Mouse (Mus musculus): ENCODE measurements around the gene Ptprj. TPM values are rescaled to one million over a fixed set of nuclear protein-coding genes. Genes with fewer than 3 reads are reported as not detected.
A peak's percentile ranks its signal among the peaks of the same experiment; 100 is the strongest.

Gene Ptprj
- polyA plus RNA-seq (2015; fragmentation: Nextera tagmentation; extraction: Ambion mirVana): 5.7 and 6.8 TPM in 2 replicates

DNA sequence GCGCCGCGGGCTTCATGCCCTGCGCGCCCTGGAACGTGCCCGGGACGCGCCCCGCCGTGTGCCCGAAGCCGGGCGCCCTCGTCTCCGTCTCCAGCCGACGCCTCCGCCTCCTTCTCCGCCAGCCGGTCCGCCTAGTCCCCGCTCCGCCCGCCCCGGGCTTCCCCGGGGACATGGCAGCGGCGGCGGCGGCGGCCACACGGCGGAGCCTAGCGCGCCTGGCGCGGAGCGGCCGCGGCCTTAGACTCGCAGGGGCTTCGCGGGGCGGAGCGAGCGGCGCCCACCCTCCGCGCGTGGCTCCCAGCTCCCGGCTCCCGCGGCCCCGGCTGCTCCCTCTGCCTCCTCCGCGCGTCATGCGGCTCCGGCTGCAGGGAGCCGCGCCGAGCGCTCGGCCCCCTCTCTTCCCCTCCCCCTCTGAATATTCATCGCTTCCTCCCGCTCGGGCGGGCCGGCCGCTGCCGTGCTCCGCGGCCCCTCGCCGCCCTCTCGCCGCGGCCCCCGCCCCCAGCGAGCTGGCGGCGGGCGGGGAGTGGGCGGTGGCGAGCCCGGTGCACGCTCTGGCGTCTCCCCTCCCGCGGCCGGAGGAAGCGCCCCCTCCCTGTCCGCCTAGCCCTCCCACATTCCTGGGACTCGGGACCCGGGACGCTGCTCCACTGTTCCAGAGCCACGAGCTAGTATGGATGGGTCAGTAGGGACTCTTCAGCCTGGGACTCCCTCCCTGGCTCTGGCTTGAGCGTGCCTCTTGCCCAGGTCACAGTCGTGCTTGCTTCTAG lies at the start of gene Ptprj:
Gene Ptprj, minus strand, starts transcription at position 412 of the 770 bp plus-strand sequence.
- Histone ChIP-seq H3K36me3 (no peaks in the 10 kb centered on the region), H3K9ac (peak within 1 kb of the TSS; percentile 83), H3K4me2 (peak within 1 kb of the TSS; percentile 69), H3K4me3 (peak within 1 kb of the TSS; percentile 71), H3K27ac (replicated peaks) (peak within 1 kb of the TSS; percentile 89), H3K4me1 (replicated peaks) (peaks cover 24% of the 10 kb centered on the region), H3K9me3 (no peaks in the 10 kb centered on the region), H3K27me3 (no peaks in the 10 kb centered on the region)
- peak; percentile 85 for ATAC-seq (ENCODE audit: low FRiP score, low read depth)
- under 1% methylated on average over 72 of the region's 100 CpGs for WGBS

DNA sequence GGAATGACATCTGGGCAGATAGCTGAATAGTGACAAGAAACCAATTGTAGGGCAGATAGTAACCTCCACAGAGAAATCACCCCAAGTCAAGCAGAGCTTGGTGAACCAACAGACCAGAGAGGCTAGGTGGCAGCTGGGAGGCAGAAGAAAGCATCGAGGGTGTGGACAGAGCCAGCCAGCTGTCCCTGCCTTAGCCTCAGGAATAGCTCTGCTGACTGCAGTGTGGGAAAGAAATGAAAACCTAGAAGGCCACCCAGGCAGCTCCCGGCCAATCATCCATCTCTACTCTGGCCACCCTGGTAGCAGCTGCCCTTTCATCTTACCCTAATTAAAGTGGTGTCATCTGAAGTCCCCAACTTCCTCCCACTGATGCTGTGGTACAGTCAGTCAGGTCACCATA lies 49.1 kb upstream of the Ptprj start:
- Histone ChIP-seq H3K36me3 (no peaks in the 10 kb centered on the region), H3K9ac (no peak overlapping the region), H3K4me1 (replicated peaks) (no peaks in the 10 kb centered on the region), H3K4me3 (no peak overlapping the region), H3K27ac (replicated peaks) (no peak overlapping the region), H3K4me2 (no peak overlapping the region), H3K9me3 (no peaks in the 10 kb centered on the region), H3K27me3 (no peaks in the 10 kb centered on the region)
- 40% methylated on average over 2 of the region's 2 CpGs for WGBS
- no peak for ATAC-seq (ENCODE audit: low FRiP score, low read depth)

DNA sequence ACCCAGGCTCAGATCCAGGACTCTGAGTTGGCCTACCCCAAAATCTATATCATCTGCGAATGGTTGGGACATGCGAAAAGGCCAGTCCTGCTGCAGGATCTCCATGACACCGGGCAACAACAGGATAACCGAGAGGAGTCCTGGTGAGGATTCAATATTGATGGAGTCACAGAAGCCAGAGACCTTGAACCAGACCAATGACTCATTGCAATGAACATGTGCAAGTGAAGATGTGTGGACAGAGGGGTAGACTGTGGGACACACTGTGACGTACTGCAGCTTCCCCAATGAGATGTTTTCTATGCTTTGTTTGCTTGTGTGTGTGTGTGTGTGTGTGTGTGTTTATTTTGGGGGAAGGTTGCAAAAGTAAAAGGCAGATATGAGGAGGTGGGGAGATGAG lies 47.8 kb upstream of the Ptprj start:
- H3K27me3 ChIP-seq: no peaks in the 10 kb centered on the region
- no peaks in the 10 kb centered on the region for H3K9me3 ChIP-seq
- no peak overlapping the region for H3K27ac ChIP-seq (replicated peaks)
- no peak overlapping the region for H3K4me3 ChIP-seq
- H3K4me2 ChIP-seq: no peak overlapping the region
- 86% methylated on average over 5 of the region's 5 CpGs for WGBS
- H3K36me3 ChIP-seq: no peaks in the 10 kb centered on the region
- no peaks in the 10 kb centered on the region for H3K4me1 ChIP-seq (replicated peaks)
- no peak for ATAC-seq (ENCODE audit: low FRiP score, low read depth)
- H3K9ac ChIP-seq: no peak overlapping the region

DNA sequence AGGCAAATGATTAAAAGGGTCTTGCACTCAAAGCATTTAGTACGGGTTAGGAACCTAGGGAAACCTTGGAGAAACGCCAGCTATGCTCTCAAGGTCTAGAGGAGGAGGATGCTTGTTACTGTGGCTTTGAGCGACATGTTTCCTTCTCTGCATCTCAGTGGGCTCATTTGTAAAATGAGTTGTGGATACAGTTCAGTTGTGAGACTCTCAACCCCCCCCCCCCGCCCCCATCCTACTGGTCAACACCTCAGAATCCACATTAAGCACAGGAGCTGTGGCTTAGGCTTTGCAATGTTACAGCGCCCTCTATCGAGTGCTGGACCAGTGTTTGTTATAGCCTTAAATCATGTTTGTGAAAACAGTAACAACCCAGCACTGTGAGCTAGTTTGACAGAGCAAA lies 44.5 kb upstream of the Ptprj start:
- 0 out of 2 replicates have a peak overlapping the region, but pooled peaks have one; percentile 6 for H3K4me2 ChIP-seq
- no peak overlapping the region for H3K9ac ChIP-seq
- H3K4me1 ChIP-seq (replicated peaks): no peaks in the 10 kb centered on the region
- peak; percentile 74; the same call in 1 of the 2 replicates for ATAC-seq (ENCODE audit: low FRiP score, low read depth)
- H3K9me3 ChIP-seq: no peaks in the 10 kb centered on the region
- no peaks in the 10 kb centered on the region for H3K27me3 ChIP-seq
- H3K4me3 ChIP-seq: no peak overlapping the region
- H3K36me3 ChIP-seq: no peaks in the 10 kb centered on the region
- WGBS: 12% methylated on average over 6 of the region's 6 CpGs
- H3K27ac ChIP-seq (replicated peaks): no peak overlapping the region

DNA sequence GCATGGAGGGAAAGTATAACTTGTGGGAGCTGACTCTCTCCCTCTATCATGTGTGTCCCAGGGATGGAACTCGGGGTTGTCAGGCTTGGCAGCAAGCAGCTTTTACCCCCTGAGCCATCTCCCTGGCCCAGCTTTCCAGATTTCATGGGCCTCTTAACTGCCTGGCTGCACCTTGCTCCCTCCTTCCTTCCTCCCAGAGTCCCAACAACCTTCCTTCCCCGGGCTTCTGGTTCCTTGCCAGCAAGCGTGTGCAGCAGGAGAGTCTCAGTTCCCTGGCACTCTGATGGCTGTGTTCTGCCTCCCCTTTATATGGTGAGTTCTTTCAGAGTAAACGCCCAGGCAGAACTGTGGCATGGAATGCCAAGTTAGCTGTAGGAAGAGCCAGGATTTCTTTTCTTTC lies 43.9 kb upstream of the Ptprj start:
- Histone ChIP-seq H3K9ac (no peak overlapping the region), H3K36me3 (no peaks in the 10 kb centered on the region), H3K9me3 (no peaks in the 10 kb centered on the region), H3K4me2 (no peak overlapping the region), H3K27ac (replicated peaks) (no peak overlapping the region), H3K4me1 (replicated peaks) (no peaks in the 10 kb centered on the region), H3K4me3 (no peak overlapping the region), H3K27me3 (no peaks in the 10 kb centered on the region)
- 30% methylated on average over 4 of the region's 4 CpGs for WGBS
- ATAC-seq (ENCODE audit: low FRiP score, low read depth): peak; percentile 66; the same call in 1 of the 2 replicates

DNA sequence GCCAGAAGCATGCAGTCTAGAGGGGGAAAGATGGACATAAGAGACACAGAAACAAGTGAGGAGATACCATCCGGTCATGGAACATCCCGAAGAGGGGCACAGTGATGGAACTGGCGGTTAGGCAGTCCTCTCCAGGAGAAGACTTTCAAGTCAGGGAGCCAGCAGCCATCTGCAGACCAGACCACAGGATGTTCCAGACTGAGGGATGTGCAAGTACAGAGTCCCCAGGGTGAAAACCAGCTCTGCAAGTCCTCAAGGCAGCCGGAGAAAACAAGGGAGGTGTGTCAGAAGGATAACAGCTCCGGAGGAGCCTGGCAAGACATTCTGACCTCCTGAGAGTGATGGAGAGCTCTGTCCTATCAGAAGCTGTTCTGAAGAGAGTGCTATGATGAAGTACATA lies 40.4 kb upstream of the Ptprj start:
- no peaks in the 10 kb centered on the region for H3K4me1 ChIP-seq (replicated peaks)
- no peaks in the 10 kb centered on the region for H3K36me3 ChIP-seq
- WGBS: 80% methylated on average over 5 of the region's 5 CpGs
- H3K27me3 ChIP-seq: no peaks in the 10 kb centered on the region
- H3K4me3 ChIP-seq: no peak overlapping the region
- ATAC-seq (ENCODE audit: low FRiP score, low read depth): no peak
- no peaks in the 10 kb centered on the region for H3K9me3 ChIP-seq
- H3K9ac ChIP-seq: no peak overlapping the region
- no peak overlapping the region for H3K4me2 ChIP-seq
- H3K27ac ChIP-seq (replicated peaks): no peak overlapping the region

- H3K9me3 ChIP-seq: no peaks in the 10 kb centered on the region
- no peak overlapping the region for H3K4me2 ChIP-seq
- no peak for ATAC-seq (ENCODE audit: low FRiP score, low read depth)
- no peak overlapping the region for H3K4me3 ChIP-seq
- no peaks in the 10 kb centered on the region for H3K4me1 ChIP-seq (replicated peaks)
- H3K36me3 ChIP-seq: no peaks in the 10 kb centered on the region
- no peaks in the 10 kb centered on the region for H3K27me3 ChIP-seq
- WGBS: 41% methylated on average over 2 of the region's 2 CpGs
- no peak overlapping the region for H3K9ac ChIP-seq
- H3K27ac ChIP-seq (replicated peaks): no peak overlapping the region
Measured at GRCm38 (mm10) chr2:90619648-90620047, 39.2 kb upstream of the Ptprj start.

DNA sequence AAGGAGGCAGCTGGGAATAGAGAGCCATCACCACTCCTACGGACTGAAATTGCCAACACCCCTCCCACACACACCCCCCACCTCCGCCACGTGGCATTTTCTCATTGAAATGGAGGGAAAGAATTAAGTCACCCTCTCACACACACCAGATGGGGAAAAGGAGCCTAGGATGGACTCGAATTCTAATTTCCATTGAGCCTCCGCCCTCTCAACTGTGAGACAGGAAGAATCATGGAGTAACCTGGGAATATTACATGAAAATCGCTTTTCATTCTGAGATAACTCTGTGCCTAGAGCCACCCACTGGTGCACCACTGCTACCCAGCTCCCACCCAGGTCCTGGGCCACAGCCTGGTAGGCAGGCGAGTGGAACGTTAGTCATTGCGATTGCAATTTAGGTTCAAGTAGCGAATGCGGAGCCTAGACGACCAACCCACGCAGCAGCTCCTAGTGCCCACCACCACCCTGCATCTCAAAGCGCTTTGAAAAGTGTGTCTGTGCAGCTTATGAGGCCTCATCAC lies 34.3 kb upstream of the Ptprj start:
- no peak overlapping the region for H3K9ac ChIP-seq
- H3K4me2 ChIP-seq: no peak overlapping the region
- no peaks in the 10 kb centered on the region for H3K27me3 ChIP-seq
- no peaks in the 10 kb centered on the region for H3K36me3 ChIP-seq
- no peak for ATAC-seq (ENCODE audit: low FRiP score, low read depth)
- no peak overlapping the region for H3K27ac ChIP-seq (replicated peaks)
- no peaks in the 10 kb centered on the region for H3K9me3 ChIP-seq
- no peak overlapping the region for H3K4me3 ChIP-seq
- H3K4me1 ChIP-seq (replicated peaks): no peaks in the 10 kb centered on the region
- 84% methylated on average over 14 of the region's 14 CpGs for WGBS

GRCm38 (mm10) chr2:90613591-90613990 lies 33.1 kb upstream of the Ptprj start:
- H3K27me3 ChIP-seq: no peaks in the 10 kb centered on the region
- no peak for ATAC-seq (ENCODE audit: low FRiP score, low read depth)
- H3K27ac ChIP-seq (replicated peaks): no peak overlapping the region
- H3K4me3 ChIP-seq: no peak overlapping the region
- 78% methylated on average over 3 of the region's 3 CpGs for WGBS
- no peaks in the 10 kb centered on the region for H3K4me1 ChIP-seq (replicated peaks)
- no peaks in the 10 kb centered on the region for H3K9me3 ChIP-seq
- H3K4me2 ChIP-seq: no peak overlapping the region
- no peaks in the 10 kb centered on the region for H3K36me3 ChIP-seq
- no peak overlapping the region for H3K9ac ChIP-seq

DNA sequence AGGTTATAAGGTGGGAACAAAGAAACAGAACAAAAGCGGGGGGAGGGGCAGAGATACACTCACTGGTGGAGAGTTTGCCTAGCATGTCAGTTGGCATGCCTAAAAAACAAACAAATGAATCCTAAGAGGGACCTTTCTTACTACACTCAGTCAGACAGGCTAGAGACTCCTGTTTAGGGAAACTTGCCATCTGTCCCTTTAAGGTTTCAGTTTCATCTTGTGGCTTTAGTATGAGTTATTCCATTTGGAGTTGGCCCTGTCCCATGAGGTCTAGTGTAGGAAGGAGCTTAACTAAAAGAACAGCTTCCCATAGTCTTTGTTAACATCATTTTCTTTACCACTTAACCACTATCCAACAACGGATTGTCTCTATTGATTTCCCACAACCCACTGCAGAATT lies 32.6 kb upstream of the Ptprj start:
- no peak overlapping the region for H3K4me2 ChIP-seq
- no peak overlapping the region for H3K27ac ChIP-seq (replicated peaks)
- no peaks in the 10 kb centered on the region for H3K27me3 ChIP-seq
- no peak overlapping the region for H3K9ac ChIP-seq
- 90% methylated on average over 2 of the region's 2 CpGs for WGBS
- no peaks in the 10 kb centered on the region for H3K9me3 ChIP-seq
- no peak overlapping the region for H3K4me3 ChIP-seq
- no peaks in the 10 kb centered on the region for H3K36me3 ChIP-seq
- no peak for ATAC-seq (ENCODE audit: low FRiP score, low read depth)
- H3K4me1 ChIP-seq (replicated peaks): no peaks in the 10 kb centered on the region

DNA sequence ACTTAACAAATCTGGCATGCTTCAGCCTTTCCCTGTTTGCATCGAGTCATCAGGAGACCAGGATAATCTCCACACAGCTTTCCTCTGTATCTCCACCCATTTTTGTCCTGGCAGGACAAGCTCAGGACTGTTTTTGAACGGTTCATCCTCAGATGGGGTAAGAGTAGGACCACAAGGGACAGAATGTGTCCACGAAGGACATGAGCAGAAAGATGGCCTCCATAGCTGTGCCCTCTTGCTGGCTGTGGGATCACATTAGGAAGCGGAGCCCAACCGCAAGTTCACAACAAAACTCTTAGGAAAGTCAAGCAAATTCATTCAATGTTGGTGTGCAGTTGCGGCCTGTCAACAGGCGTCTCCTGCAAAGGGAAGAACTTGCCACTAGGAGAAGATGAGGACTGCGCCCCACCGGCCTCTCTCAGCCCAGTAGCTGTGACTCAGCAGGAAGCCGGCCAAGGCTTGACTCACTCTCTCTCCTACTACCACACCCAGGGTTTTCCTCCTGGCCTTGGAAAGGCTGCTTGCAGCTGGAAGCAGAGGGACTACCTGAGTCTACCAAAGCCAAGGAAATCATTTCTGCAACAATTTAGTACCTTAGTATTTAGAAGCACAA lies 31.6 kb upstream of the Ptprj start:
- 90% methylated on average over 10 of the region's 10 CpGs for WGBS
- no peak overlapping the region for H3K4me2 ChIP-seq
- no peaks in the 10 kb centered on the region for H3K27me3 ChIP-seq
- no peak overlapping the region for H3K27ac ChIP-seq (replicated peaks)
- ATAC-seq (ENCODE audit: low FRiP score, low read depth): no peak
- H3K4me1 ChIP-seq (replicated peaks): no peaks in the 10 kb centered on the region
- no peak overlapping the region for H3K4me3 ChIP-seq
- H3K9me3 ChIP-seq: no peaks in the 10 kb centered on the region
- H3K9ac ChIP-seq: no peak overlapping the region
- no peaks in the 10 kb centered on the region for H3K36me3 ChIP-seq

DNA sequence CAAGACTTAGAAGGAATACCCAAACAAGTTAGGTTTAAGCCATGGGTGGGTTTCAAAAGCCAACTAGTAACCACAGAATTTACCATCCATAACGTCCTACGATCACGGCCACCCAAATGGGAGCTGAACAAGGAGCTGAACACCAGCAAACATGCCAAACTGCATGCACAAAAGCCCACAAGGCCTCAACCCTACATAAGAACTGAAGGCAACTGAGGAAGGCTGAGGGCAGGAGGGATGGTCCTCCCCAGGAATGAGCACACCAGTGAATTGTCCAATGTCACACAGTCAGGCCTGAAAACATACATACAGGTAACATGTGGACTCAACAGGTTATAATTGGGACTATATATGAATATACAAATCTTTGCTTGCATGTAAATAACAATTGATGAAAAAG lies 20.6 kb upstream of the Ptprj start:
- H3K27me3 ChIP-seq: no peaks in the 10 kb centered on the region
- no peaks in the 10 kb centered on the region for H3K36me3 ChIP-seq
- no peak overlapping the region for H3K4me2 ChIP-seq
- 97% methylated on average over 3 of the region's 3 CpGs for WGBS
- H3K4me1 ChIP-seq (replicated peaks): no peaks in the 10 kb centered on the region
- H3K9me3 ChIP-seq: no peaks in the 10 kb centered on the region
- H3K9ac ChIP-seq: no peak overlapping the region
- no peak for ATAC-seq (ENCODE audit: low FRiP score, low read depth)
- no peak overlapping the region for H3K27ac ChIP-seq (replicated peaks)
- no peak overlapping the region for H3K4me3 ChIP-seq

Data from hindbrain, embryonic 15.5 days (tissue).